Mouse (Mus musculus) Patski (cell line): Measurements from ENCODE around the gene Gse1. TPM values are rescaled to one million over a fixed set of nuclear protein-coding genes. Genes with fewer than 3 reads are reported as not detected.

Experiments used
- ATAC-seq: fragments of 100-300 bp; one replicate; pipeline ENCODE4 v1.8.0; 2021
- CTCF ChIA-PET: fragments of 350-600 bp; sonication (Branson Sonifier 250); formaldehyde crosslinking; loops from one replicate; lab custom pipeline; 2022; ENCODE audit warnings: inconsistent platforms; lab: Charles Lee
- POLR2A ChIA-PET: fragments of 350-600 bp; sonication (Branson Sonifier 250); formaldehyde crosslinking; loops from one replicate; lab custom pipeline; 2022; ENCODE audit warnings: antibody characterized with exemption, inconsistent platforms; lab: Charles Lee
- DNase-seq: peaks from one replicate; pipeline ENCODE4 v3.0.0-alpha.2; 2011; ENCODE audit warnings: low read depth, low spot score
- H3K27me3 ChIP-seq: fragments of 371-371 bp; one replicate; pipeline ENCODE4 v1.5.1; 2021
- CTCF ChIP-seq: fragments of 100-300 bp; IDR thresholded peaks from one replicate; pipeline ENCODE4 v1.5.1; 2021
- in situ Hi-C: fragments of 300-500 bp; cut with MboI; formaldehyde crosslinking; loops from 3 replicates; pipeline ENCODE4 v1.11.1; 2018; ENCODE audit warnings: low pct_unique_long_range_greater_than_20kb, mixed read lengths
- polyA plus RNA-seq: library from polyadenylated mRNA; unstranded; gene quantifications from one replicate; pipeline ENCODE4 v1.2.3, GENCODE M21; 2021

The Gse1 gene
- polyA plus RNA-seq, 1 experiment from 2014 or later, result 19.8 TPM

DNA sequence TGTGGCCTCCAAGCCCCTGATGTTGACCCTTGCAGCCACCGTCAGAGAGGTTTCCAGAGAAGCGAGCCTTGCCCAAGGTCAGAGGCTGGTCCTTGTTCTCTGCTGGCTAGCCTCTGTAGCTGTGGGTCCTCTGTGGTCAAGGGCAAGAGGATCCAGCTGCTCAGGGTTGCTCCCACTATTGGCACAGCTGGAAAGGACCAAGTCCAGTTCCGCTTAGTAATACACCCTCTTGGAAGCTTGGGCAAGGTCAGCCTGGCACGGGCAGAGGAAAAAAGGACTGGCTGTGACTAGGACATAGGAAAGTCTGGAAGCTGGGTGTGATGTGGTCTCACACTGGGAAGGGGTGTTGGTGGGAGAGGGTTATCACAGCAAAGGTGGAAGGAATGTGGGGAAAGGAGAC is 220.9 kb downstream of the Gse1 start:
- in situ Hi-C loops, result no loop called here
- DNase-seq (no peak), ATAC-seq (no peak)
- POLR2A ChIA-PET, result no interaction called here
- no peak for TF ChIP-seq CTCF
- CTCF ChIA-PET, result no interaction called here
- H3K27me3 ChIP-seq, result no peaks in the 10 kb centered on the region

- no peak for DNase-seq
- no peak for ATAC-seq
- H3K27me3 ChIP-seq, result no peaks in the 10 kb centered on the region
- TF ChIP-seq CTCF, result no peak
- POLR2A ChIA-PET, result no interaction called here
- in situ Hi-C loops, result no loop called here
- CTCF ChIA-PET, result no interaction called here
Measured at GRCm38 (mm10) chr8:120449608-120450031, 221.4 kb downstream of the Gse1 start.

DNA sequence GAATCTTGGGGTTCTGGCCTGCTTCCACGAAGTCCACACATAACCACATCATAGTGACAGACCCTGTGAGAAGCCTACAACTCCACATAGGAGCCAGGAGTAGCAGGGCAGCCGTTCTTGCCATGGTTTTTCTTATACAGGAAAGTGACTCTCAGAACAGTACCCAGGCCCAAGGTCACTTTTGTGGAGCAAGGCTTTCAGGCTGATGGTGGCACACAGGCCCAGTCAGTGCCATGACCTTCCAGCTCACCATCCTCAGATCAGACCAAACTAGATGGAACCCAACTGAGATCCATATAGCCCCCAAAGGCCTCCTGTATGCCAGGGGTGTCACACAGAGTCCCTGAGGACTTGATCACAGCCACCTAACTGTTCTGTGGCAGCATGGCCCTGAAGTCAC is 223.9 kb downstream of the Gse1 start:
- H3K27me3 ChIP-seq, result no peaks in the 10 kb centered on the region
- in situ Hi-C loops, result no loop called here

DNA sequence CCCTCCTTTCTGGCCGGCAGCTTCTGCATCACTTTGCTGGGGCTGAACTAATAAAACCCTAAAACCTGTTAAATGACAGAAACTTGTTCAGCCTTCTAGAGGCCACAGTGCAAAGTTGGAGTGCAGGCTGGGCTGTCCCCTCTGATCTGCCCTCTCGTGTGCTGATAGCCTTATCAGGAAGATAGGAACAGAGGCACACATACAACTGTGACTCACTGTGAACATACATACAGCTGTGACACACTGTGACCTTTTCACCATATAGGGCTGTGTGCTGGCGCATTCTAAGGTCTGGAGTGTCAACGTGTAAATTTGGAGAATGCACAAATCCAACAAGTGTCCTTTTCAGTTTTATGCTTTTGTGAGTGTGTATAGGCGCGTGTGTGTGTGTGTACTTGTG is 226.1 kb downstream of the Gse1 start:
- DNase-seq, result no peak
- no peaks in the 10 kb centered on the region for H3K27me3 ChIP-seq
- ChIA-PET CTCF (no interaction called here), POLR2A (no interaction called here)
- in situ Hi-C loops, result no loop called here
- no peak for TF ChIP-seq CTCF
- no peak for ATAC-seq

More for the DNA sequence above, 223.9 kb downstream of the Gse1 start:
- no peak for TF ChIP-seq CTCF
- DNase-seq (no peak), ATAC-seq (no peak)
- CTCF ChIA-PET, result interaction anchor here (0.8 kb wide), 1 partner anchor 17 kb away, joined by 3 read pairs; no protein-coding TSS in a partner anchor
- POLR2A ChIA-PET, result no interaction called here

DNA sequence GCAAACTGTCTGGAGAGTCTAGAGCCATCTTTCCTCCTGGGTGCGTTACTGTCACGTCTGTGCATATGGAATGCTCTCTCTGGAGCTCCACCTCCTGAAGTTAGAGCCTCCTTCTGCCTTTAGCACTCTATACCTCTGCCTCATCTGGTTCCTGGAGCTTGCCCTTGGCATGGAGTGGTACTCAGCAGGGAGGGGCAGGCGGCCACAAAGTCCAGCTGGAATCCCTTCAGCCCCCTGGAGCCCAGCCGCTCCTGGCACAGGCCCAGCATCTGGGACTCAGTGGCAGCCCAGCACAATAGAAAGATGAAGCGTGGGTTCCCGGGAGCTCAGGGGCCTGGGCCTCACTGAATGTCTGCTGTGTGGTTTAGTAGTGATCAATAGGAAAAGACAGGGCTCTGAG is 232.1 kb downstream of the Gse1 start:
- H3K27me3 ChIP-seq, result no peaks in the 10 kb centered on the region
- TF ChIP-seq CTCF, result no peak

DNA sequence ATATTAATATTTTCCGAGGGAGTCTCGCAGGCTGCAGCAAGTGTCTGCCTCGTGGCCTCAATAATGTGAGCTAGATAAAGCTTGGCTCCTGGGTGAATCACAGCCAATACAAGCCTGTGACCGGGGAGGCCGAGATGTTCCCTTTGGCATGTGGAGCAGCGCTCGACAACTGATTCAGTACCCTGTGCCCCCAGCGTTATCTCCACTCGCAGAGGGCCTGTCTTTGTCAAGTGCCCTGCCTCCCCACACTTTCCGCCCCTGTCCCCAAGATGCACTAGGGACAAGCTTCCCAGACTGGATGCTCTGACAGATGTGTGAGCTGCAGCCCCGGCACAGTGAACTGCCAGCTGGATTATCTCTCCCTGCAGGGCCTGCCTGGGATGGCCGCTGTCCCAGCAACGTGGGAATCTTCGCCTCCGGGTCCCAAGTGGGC is 233.9 kb downstream of the Gse1 start:
- ChIA-PET CTCF (interaction anchor here (1.2 kb wide), 2 partner anchors 10 to 11 kb away, joined by 3 read pairs; no protein-coding TSS in a partner anchor), POLR2A (no interaction called here)
- DNase-seq (no peak), ATAC-seq (no peak)
- in situ Hi-C loops, result no loop called here
- H3K27me3 ChIP-seq, result no peaks in the 10 kb centered on the region
- no peak for TF ChIP-seq CTCF

More for the DNA sequence above, 232.1 kb downstream of the Gse1 start:
- no peak for DNase-seq
- CTCF ChIA-PET, result interaction anchor here (1.3 to 2.1 kb wide), 2 partner anchors 12 to 15 kb away, joined by 3 to 5 read pairs; no protein-coding TSS in a partner anchor
- POLR2A ChIA-PET, result interaction anchor here (0.5 kb wide), 1 partner anchor 16 kb away, joined by 4 read pairs; no protein-coding TSS in a partner anchor
- no peak for ATAC-seq
- in situ Hi-C loops, result no loop called here

- ATAC-seq (no peak), DNase-seq (no peak)
- CTCF ChIA-PET, result interaction anchor here (1.2 kb wide), 1 partner anchor 11 kb away, joined by 3 read pairs; no protein-coding TSS in a partner anchor
- POLR2A ChIA-PET, result no interaction called here
- in situ Hi-C loops, result no loop called here
- H3K27me3 ChIP-seq, result no peaks in the 10 kb centered on the region
- TF ChIP-seq CTCF, result no peak
Measured at GRCm38 (mm10) chr8:120462611-120463010, 234.4 kb downstream of the Gse1 start.

DNA sequence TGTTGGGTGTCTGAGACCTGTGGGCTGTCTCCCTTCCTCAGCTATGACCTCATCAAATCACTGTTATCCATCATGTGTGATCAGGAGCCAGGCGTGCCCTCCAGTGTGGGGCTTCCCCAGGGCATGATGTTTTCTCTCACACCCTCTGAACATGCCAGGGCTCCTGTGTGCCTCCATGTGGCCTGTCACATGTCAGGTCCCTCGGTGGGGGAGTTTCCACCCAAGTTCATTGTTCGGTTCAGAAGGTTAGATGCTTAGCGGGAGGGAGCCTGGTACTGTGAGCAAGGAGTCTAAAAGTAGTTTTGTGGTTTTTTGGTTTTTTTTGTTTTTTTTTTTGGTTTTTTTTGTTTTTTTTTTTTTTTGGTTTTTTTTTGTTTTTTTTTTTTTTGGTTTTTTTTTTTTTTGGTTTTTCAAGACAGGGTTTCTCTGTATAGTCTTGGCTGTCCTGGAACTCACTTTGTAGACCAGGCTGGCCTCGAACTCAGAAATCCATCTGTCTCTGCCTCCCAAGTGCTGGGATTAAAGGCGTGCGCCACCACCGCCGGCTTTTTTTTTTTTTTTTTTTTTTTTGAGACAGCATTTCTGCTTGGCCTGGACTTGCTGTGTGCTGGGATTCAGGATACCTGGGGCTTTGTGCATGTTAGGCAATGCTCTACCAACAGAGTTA is 235.8 kb downstream of the Gse1 start:
- TF ChIP-seq CTCF, result no peak
- no peaks in the 10 kb centered on the region for H3K27me3 ChIP-seq
- ATAC-seq (no peak), DNase-seq (no peak)
- POLR2A ChIA-PET, result interaction anchor here (0.7 kb wide), 1 partner anchor 85 kb away, joined by 9 read pairs; no protein-coding TSS in a partner anchor
- in situ Hi-C loops, result no loop called here
- CTCF ChIA-PET, result no interaction called here

DNA sequence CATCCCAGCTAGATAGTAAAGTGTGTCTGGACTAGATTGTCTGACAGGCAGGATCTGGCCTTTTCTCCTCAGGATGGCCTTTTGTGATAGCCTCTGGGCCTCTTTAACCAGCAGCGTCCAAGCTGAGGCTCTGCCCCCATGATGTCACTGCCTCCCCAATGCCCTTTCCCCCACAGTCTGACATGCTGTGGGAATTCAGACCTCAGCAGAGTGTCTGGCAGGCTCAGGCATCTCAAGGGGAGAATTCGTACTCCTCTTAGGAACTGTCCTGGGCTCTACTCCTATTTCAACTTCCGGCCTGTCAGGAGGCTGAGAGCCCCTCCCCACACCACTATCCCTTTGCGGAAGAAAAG is 236.3 kb downstream of the Gse1 start:
- ATAC-seq (no peak), DNase-seq (no peak)
- no peaks in the 10 kb centered on the region for H3K27me3 ChIP-seq
- ChIA-PET POLR2A (interaction anchor here (0.7 kb wide), 1 partner anchor 85 kb away, joined by 9 read pairs; no protein-coding TSS in a partner anchor), CTCF (no interaction called here)
- in situ Hi-C loops, result no loop called here
- TF ChIP-seq CTCF, result no peak

GRCm38 (mm10) chr8:120465710-120466109 is 237.5 kb downstream of the Gse1 start:
- in situ Hi-C loops, result no loop called here
- ChIA-PET CTCF (no interaction called here), POLR2A (no interaction called here)
- TF ChIP-seq CTCF, result no peak
- DNase-seq (no peak), ATAC-seq (peak; percentile 29)
- H3K27me3 ChIP-seq, result no peaks in the 10 kb centered on the region

GRCm38 (mm10) chr8:120466266-120466665 is 238.0 kb downstream of the Gse1 start:
- H3K27me3 ChIP-seq, result no peaks in the 10 kb centered on the region
- no peak for DNase-seq
- in situ Hi-C loops, result no loop called here
- no peak for ATAC-seq
- TF ChIP-seq CTCF, result no peak
- CTCF ChIA-PET, result no interaction called here
- POLR2A ChIA-PET, result interaction anchor here (0.7 kb wide), 1 partner anchor 95 kb away, joined by 6 read pairs; no protein-coding TSS in a partner anchor
